Comparison of ENCODE assay signal across 24 mouse cellular contexts in the genomic region with DNA sequence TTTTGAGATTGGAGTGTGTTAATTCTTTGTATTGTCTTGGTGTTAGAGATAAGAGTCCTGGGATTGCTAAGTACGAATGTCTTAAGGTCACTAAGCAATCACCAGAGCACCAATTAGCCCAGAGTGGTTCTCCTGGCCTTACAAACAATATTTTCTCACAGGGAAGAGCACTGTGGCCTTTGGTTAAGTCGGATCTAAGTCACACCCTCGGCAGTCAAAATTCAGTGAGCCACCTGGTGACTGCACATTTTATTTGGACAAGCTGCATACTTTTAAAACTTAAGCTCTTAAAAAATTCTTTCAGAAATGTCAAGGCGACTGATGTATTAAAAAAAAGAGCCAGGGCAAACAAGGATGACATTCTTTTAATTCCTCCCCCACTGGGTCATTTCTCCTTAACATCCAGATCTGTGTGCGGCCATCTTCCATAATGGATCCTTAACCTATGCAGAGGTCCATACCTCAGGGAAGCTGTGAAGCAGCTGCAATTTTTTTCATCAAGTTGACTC.
"Had no signal": no experiment of that assay in that cellular context is flagged by ENCODE, and none has a peak within 500 bp of the region (broad histone marks: within the 10 kb centered on the region; RNA-seq: fewer than 3 reads in every experiment).

No protein-coding gene starts in this region.

- DNase-seq: forebrain, postnatal 0 days; gastrocnemius, postnatal 14 days; gastrocnemius, postnatal 36 days; heart, adult 2 months; heart, postnatal 10 days; heart, postnatal 4 days; kidney, adult 18-20 months; kidney, adult 8-10 months; kidney, postnatal 10 days; kidney, postnatal 25 days; kidney, postnatal 4 days had no signal

- H3K27me3 ChIP-seq: heart, embryonic 12.5 days; hindbrain, embryonic 12.5 days; intestine, embryonic 15.5 days had no signal

- H3K9me3 ChIP-seq: heart, embryonic 10.5 days; heart, embryonic 12.5 days; hindbrain, embryonic 10.5 days; hindbrain, embryonic 12.5 days; intestine, embryonic 15.5 days; limb, embryonic 10.5 days; limb, embryonic 12.5 days had no signal

- H3K4me2 ChIP-seq: heart, embryonic 12.5 days; hindbrain, embryonic 12.5 days; hindbrain, embryonic 14.5 days; intestine, embryonic 15.5 days; limb, embryonic 12.5 days had no signal

- ATAC-seq: forebrain, postnatal 0 days; hindbrain, embryonic 16.5 days; inflammation-experienced regulatory T-cells, adult 6 months; intestine, embryonic 15.5 days; intestine, postnatal 0 days had no signal

- H3K36me3 ChIP-seq: heart, embryonic 10.5 days; heart, embryonic 12.5 days; hindbrain, embryonic 10.5 days; hindbrain, embryonic 12.5 days; intestine, embryonic 15.5 days; limb, embryonic 10.5 days; limb, embryonic 12.5 days had no signal

- H3K4me3 ChIP-seq: heart, adult 2 months; heart, embryonic 10.5 days; heart, embryonic 12.5 days; hindbrain, embryonic 10.5 days; hindbrain, embryonic 12.5 days; intestine, embryonic 15.5 days; layer of hippocampus, adult 2 months; left cerebral cortex, adult 2 months; limb, embryonic 10.5 days; limb, embryonic 12.5 days had no signal

- H3K9ac ChIP-seq: forebrain, postnatal 0 days; heart, embryonic 12.5 days; hindbrain, embryonic 12.5 days; hindbrain, embryonic 14.5 days; intestine, embryonic 15.5 days; limb, embryonic 12.5 days had no signal

- H3K27ac ChIP-seq: heart, adult 2 months; heart, embryonic 10.5 days; hindbrain, embryonic 10.5 days; hindbrain, embryonic 12.5 days; hindbrain, embryonic 14.5 days; intestine, embryonic 15.5 days; layer of hippocampus, adult 2 months; left cerebral cortex, adult 2 months; limb, embryonic 10.5 days; limb, embryonic 12.5 days had no signal

- H3K4me1 ChIP-seq: heart, embryonic 10.5 days; heart, embryonic 12.5 days; hindbrain, embryonic 10.5 days; hindbrain, embryonic 12.5 days; intestine, embryonic 15.5 days; limb, embryonic 10.5 days; limb, embryonic 12.5 days had no signal
